Mouse (Mus musculus): Measurements from ENCODE around the gene Emc8. TPM values are rescaled to one million over a fixed set of nuclear protein-coding genes. Genes with fewer than 3 reads are reported as not detected.

The Emc8 gene
- polyA plus RNA-seq, 1 experiment = 10.8 TPM

DNA sequence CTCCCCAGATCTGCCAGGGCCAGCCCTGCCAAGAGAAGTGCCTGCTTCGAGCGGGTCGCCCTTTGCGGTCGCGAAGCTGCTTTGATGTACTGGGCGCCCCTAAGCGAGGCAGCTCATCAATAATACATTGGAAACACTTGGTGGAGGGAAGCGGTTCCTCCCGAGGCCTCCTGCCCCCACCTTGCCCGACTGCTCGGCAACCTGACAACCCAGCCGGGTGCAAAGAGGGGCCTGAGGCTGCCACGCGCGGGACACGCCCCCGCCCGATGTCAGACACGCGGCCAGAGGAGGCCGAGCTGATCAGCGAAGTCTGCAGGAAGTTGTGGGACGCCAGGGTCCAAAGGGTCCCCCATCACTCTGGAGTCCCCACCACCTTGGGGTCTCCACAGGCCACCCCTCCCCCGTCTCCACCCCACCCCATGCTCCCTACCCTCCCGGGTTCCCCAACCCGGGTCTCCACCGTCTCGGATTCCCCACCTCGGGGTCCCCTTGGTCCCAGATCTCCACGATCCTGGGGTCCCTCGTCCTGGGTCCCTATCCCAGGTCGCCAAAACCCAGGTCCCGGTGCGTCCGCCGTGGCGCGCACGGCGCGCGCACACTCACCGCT is 34.6 kb downstream of the Emc8 start:
- no peaks in the 10 kb centered on the region for H3K36me3 ChIP-seq (ENCODE audit: control insufficient read depth)
- H3K9me3 ChIP-seq (ENCODE audit: control insufficient read depth, low read length) = peaks cover 7% of the 10 kb centered on the region
- no peak for TF ChIP-seq GATA1 (IDR thresholded peaks at IDR 0.05; ENCODE audit: low read length)
- TF ChIP-seq TAL1 (IDR thresholded peaks at IDR 0.05; ENCODE audit: low read length) = no peak
- peak overlapping the region; percentile 46 for H3K4me3 ChIP-seq (replicated peaks)
- H3K27me3 ChIP-seq (ENCODE audit: control insufficient read depth) = peaks cover 61% of the 10 kb centered on the region
- H3K4me1 ChIP-seq (ENCODE audit: control insufficient read depth) = peaks cover 11% of the 10 kb centered on the region

DNA sequence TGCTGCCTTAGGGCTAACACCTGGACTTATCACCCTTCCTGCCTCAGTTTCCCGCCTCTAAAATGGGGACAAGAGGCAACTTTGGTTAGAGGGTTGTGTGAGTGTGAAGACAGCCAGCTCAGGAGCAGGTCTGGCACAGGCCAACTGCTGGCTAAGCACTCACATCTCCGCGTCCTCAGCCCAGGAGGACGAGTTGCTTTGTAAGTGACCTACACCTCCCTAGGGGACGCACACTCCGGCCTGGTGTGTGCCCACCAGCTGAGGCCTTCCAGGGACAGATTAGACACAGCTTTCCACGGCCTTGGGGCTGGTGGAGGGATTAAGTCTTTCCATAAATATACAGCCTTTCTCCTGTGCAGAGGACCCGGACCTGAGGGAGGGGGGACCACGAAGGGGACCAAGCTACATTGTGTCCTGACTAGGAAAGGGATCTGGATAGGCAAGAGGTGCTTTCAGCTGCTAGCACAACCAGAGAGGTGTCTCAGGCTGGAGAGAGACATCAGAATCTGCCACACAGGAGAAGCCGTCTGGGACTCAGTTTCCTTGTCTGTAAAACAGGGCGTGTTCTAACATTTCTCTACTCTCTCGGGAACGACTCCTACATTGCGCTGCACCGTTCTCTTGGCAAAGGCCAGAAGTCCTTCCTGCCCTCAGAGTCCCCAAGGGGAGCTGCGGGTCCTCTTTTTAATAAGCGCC is 35.3 kb downstream of the Emc8 start:
- H3K9me3 ChIP-seq (ENCODE audit: control insufficient read depth, low read length) = peaks cover 7% of the 10 kb centered on the region
- H3K4me3 ChIP-seq (replicated peaks) = no peak overlapping the region
- H3K36me3 ChIP-seq (ENCODE audit: control insufficient read depth) = no peaks in the 10 kb centered on the region
- peaks cover 11% of the 10 kb centered on the region for H3K4me1 ChIP-seq (ENCODE audit: control insufficient read depth)
- H3K27me3 ChIP-seq (ENCODE audit: control insufficient read depth) = peaks cover 61% of the 10 kb centered on the region
- TF ChIP-seq GATA1 (IDR thresholded peaks at IDR 0.05; ENCODE audit: low read length) = no peak
- TF ChIP-seq TAL1 (IDR thresholded peaks at IDR 0.05; ENCODE audit: low read length) = no peak

DNA sequence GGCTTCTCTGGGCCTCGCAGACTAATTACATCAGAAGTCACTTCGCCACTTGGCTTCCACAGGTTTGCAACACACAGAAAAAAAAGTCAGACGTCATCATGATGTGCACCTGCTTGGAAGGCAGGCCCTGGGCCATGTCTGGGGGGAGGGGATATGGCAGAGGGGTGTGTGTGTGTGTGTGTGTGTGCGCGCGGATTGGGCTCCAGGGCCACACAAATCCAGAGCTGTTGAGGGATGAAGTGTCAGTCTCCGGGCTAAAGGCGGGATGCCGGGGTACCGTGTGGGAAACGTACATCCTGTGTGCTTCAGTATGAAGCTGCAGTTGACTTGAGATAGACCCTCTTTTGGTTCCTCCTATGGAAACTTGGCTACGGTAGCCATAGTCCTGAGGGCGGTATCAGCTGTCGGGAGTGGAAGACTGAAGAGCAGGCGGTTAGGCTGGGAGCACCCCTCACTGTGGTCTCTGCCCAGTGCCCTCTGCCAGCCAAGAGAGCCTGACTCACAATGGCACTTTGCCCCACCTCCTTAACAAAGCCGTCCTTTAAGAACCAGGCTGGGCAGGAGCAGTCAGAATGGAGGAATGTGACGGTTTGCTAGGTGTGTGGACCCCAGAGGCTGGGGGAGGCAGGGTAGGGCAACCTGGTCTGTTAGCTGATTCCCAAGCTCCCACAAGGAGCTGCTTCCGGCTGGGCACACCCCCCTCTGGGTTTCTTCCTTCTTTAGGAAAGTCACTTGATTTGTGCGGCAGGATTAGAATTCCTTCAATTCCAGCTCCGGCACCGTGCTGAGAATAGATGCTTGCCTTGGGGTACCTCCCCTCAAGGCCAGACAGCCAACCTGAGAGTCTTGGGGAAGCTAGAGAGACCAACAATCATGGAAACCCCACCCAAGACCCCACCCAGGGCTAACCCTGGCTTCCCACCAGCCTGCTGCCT is 36.7 kb downstream of the Emc8 start:
- Histone ChIP-seq H3K4me1 (ENCODE audit: control insufficient read depth) (peaks cover 11% of the 10 kb centered on the region), H3K36me3 (ENCODE audit: control insufficient read depth) (no peaks in the 10 kb centered on the region), H3K27me3 (ENCODE audit: control insufficient read depth) (peaks cover 55% of the 10 kb centered on the region), H3K4me3 (replicated peaks) (no peak overlapping the region), H3K9me3 (ENCODE audit: control insufficient read depth, low read length) (peaks cover 7% of the 10 kb centered on the region)
- TF ChIP-seq TAL1 (IDR thresholded peaks at IDR 0.05; ENCODE audit: low read length) (no peak), GATA1 (IDR thresholded peaks at IDR 0.05; ENCODE audit: low read length) (no peak)

DNA sequence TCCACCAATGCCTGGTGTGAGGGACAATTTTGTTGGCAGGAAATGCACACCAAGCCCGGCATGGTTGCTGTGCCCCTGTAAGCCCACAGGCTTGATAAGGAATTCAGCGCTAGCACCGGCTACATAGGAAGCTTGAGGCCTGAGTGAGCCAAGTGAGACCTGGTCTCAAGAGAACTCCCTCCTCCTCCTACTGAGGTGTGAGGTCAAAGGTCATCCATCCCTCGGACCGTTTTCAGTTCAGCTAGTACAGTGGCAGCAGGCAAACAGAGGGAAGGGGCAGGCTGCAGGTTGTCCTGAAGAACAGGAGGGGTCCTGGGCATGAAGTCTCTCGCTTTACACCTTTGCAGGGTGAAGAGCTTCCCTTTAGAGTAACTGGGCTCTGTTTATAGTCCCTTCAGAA is 37.5 kb downstream of the Emc8 start:
- no peak for TF ChIP-seq GATA1 (IDR thresholded peaks at IDR 0.05; ENCODE audit: low read length)
- no peak for TF ChIP-seq TAL1 (IDR thresholded peaks at IDR 0.05; ENCODE audit: low read length)
- H3K27me3 ChIP-seq (ENCODE audit: control insufficient read depth) = peaks cover 47% of the 10 kb centered on the region
- peaks cover 7% of the 10 kb centered on the region for H3K9me3 ChIP-seq (ENCODE audit: control insufficient read depth, low read length)
- peaks cover 11% of the 10 kb centered on the region for H3K4me1 ChIP-seq (ENCODE audit: control insufficient read depth)
- no peaks in the 10 kb centered on the region for H3K36me3 ChIP-seq (ENCODE audit: control insufficient read depth)
- no peak overlapping the region for H3K4me3 ChIP-seq (replicated peaks)

DNA sequence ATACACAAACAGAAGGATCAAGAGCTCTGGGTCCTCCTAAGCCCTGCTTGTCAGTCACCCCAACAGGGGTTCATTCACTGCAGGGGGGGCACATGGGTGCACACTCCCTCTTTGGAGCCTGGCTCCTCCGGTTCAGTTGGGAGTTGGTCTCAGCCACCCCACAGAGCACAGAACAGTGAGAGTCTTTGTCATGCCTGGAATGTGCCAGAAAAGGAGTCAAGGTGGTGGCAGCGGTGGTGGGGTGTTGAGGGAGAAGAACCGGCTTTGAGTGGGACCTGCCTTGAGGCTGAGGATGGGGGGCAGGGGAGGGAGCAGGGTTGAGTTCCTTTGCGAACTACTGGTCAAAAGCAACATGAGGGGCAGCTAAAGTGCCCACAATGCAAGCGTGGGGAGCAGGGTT is 38.3 kb downstream of the Emc8 start:
- TF ChIP-seq TAL1 (IDR thresholded peaks at IDR 0.05; ENCODE audit: low read length) (no peak), GATA1 (IDR thresholded peaks at IDR 0.05; ENCODE audit: low read length) (no peak)
- H3K36me3 ChIP-seq (ENCODE audit: control insufficient read depth) = no peaks in the 10 kb centered on the region
- peaks cover 11% of the 10 kb centered on the region for H3K4me1 ChIP-seq (ENCODE audit: control insufficient read depth)
- peaks cover 10% of the 10 kb centered on the region for H3K9me3 ChIP-seq (ENCODE audit: control insufficient read depth, low read length)
- peaks cover 40% of the 10 kb centered on the region for H3K27me3 ChIP-seq (ENCODE audit: control insufficient read depth)
- H3K4me3 ChIP-seq (replicated peaks) = no peak overlapping the region

DNA sequence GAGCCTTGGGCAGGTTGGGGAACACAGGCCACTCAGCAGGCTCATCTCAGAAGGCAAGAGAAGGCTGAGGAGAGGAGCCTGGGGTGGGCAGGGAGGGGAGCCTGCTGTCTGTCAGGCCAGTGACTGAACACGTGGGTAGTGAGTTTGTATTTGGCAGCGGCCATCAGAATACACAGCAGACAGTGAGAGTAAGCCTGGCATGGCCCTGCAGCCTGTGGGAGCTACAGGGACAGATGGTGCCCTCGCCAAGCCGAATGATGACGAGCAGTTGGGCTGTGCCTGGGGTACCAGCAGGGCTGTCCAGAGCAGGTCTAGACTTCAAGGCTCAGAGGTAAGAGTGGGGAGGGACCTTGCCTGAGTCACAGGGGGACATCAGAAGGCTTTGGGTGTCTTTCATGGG is 41.1 kb downstream of the Emc8 start:
- Histone ChIP-seq H3K9me3 (ENCODE audit: control insufficient read depth, low read length) (peaks cover 3% of the 10 kb centered on the region), H3K27me3 (ENCODE audit: control insufficient read depth) (peaks cover 13% of the 10 kb centered on the region), H3K4me3 (replicated peaks) (no peak overlapping the region), H3K36me3 (ENCODE audit: control insufficient read depth) (no peaks in the 10 kb centered on the region), H3K4me1 (ENCODE audit: control insufficient read depth) (peaks cover 4% of the 10 kb centered on the region)
- TF ChIP-seq TAL1 (IDR thresholded peaks at IDR 0.05; ENCODE audit: low read length) (no peak), GATA1 (IDR thresholded peaks at IDR 0.05; ENCODE audit: low read length) (no peak)

DNA sequence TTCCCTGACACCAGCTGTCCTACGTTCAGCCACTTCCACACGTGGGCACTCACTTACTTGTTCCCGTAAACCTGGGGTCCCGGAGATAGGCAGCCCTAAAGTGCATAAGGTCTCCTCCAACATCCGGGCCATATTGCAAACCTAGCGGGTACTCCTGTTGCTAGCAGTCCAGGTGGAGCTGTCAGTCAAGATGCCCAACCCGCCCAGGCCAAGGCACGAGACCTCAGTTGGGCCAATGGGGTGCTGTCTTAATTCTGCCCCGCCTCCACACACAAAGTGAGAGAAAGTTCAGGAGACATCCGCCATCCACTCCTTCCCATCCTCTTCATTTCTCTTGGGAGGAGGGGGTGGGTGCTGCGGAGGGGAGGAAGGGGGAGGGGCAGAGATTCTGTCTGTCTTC is 41.9 kb downstream of the Emc8 start:
- H3K4me3 ChIP-seq (replicated peaks) = no peak overlapping the region
- H3K9me3 ChIP-seq (ENCODE audit: control insufficient read depth, low read length) = peaks cover 3% of the 10 kb centered on the region; the same call in 1 of the 2 replicates
- peaks cover 5% of the 10 kb centered on the region for H3K27me3 ChIP-seq (ENCODE audit: control insufficient read depth)
- H3K4me1 ChIP-seq (ENCODE audit: control insufficient read depth) = peaks cover 4% of the 10 kb centered on the region
- TF ChIP-seq GATA1 (IDR thresholded peaks at IDR 0.05; ENCODE audit: low read length) (no peak), TAL1 (IDR thresholded peaks at IDR 0.05; ENCODE audit: low read length) (no peak)
- no peaks in the 10 kb centered on the region for H3K36me3 ChIP-seq (ENCODE audit: control insufficient read depth)

DNA sequence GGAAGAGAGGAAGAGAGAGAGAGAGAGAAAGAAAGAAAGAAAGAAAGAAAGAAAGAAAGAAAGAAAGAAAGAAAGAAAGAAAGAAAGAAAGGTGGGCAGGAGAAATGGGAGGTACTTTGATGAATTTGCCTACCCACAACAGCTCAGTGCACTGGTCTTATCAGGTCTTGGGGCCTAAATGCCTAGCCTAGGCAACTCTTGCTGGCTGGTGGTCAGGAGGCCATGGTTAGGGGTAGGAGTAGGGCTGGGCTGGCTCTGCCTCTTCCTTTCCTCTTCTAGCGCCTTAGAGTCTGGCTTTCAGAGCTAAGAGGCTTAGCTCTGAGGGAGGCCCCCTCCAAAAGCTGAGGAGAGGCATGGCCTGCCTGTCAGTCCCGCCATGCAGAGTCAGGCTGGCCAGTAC is 44.8 kb downstream of the Emc8 start:
- H3K9me3 ChIP-seq (ENCODE audit: control insufficient read depth, low read length) = peaks cover 3% of the 10 kb centered on the region; the same call in 1 of the 2 replicates
- H3K27me3 ChIP-seq (ENCODE audit: control insufficient read depth) = no peaks in the 10 kb centered on the region
- no peak for TF ChIP-seq GATA1 (IDR thresholded peaks at IDR 0.05; ENCODE audit: low read length)
- H3K4me3 ChIP-seq (replicated peaks) = no peak overlapping the region
- peaks cover 4% of the 10 kb centered on the region for H3K4me1 ChIP-seq (ENCODE audit: control insufficient read depth)
- H3K36me3 ChIP-seq (ENCODE audit: control insufficient read depth) = no peaks in the 10 kb centered on the region

DNA sequence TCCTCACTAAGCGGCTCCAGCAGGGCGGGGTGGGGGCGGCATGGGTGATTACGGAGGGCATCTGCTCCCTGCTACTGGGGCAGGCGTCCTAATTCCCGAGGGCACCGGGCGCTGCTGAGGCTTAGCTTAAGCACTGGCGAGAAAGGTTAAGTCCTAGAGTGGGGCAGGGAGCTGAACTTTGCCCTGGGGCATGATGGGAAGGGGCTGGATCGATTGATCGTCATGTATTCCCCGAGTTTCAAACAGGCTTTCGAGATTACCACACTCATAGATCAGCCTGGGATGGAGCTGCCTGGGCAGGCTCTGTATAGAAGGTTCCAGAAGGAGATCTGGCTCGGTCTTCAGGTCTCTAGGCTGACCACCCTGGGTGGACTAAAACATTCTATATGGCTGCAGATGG is 46.2 kb downstream of the Emc8 start:
- no peak for TF ChIP-seq GATA1 (IDR thresholded peaks at IDR 0.05; ENCODE audit: low read length)
- no peak for TF ChIP-seq TAL1 (IDR thresholded peaks at IDR 0.05; ENCODE audit: low read length)
- H3K4me1 ChIP-seq (ENCODE audit: control insufficient read depth) = peaks cover 4% of the 10 kb centered on the region

More for the DNA sequence above, 46.2 kb downstream of the Emc8 start:
- H3K9me3 ChIP-seq (ENCODE audit: control insufficient read depth, low read length) = peaks cover 3% of the 10 kb centered on the region; the same call in 1 of the 2 replicates
- H3K36me3 ChIP-seq (ENCODE audit: control insufficient read depth) = no peaks in the 10 kb centered on the region
- H3K4me3 ChIP-seq (replicated peaks) = no peak overlapping the region
- no peaks in the 10 kb centered on the region for H3K27me3 ChIP-seq (ENCODE audit: control insufficient read depth)
